Mouse (Mus musculus) liver, embryonic 11.5 days (tissue): ENCODE measurements around the gene Foxj2. TPM values are rescaled to one million over a fixed set of nuclear protein-coding genes. Genes with fewer than 3 reads are reported as not detected.

Experiments used
- ATAC-seq: fragments of 200-750 bp; cut with Nextera tagmentation; replicated peaks from 2 replicates; pipeline ENCODE4 v1.8.0; 2017; ENCODE audit warnings: moderate number of reproducible peaks, mild to moderate bottlenecking, moderate TSS enrichment, moderate library complexity; ENCODE audit not compliant: low FRiP score
- DNase-seq: peaks from one replicate; pipeline ENCODE4 v3.0.0-alpha.2; 2017; ENCODE audit warnings: low spot score
- H3K27ac ChIP-seq: fragments of 300-500 bp; sonication (generic); 2 replicates; pipeline ENCODE4 v1.5.1; 2014; ENCODE audit warnings: mild to moderate bottlenecking, low read depth, low read length, control low read depth
- H3K27me3 ChIP-seq: fragments of 300-500 bp; sonication (generic); replicated peaks from 2 replicates; pipeline ENCODE4 v1.6.1; 2014; ENCODE audit warnings: low read length, mixed read lengths; ENCODE audit not compliant: control insufficient read depth, insufficient read depth
- H3K36me3 ChIP-seq: fragments of 300-500 bp; sonication (generic); 2 replicates; pipeline ENCODE4 v1.6.1; 2014; ENCODE audit warnings: mild to moderate bottlenecking, low read length, moderate library complexity, mixed read lengths; ENCODE audit not compliant: control insufficient read depth, insufficient read depth
- H3K4me1 ChIP-seq: fragments of 300-500 bp; sonication (generic); replicated peaks from 2 replicates; pipeline ENCODE4 v1.6.1; 2014; ENCODE audit warnings: low read length, mixed read lengths; ENCODE audit not compliant: control insufficient read depth, insufficient read depth
- H3K4me2 ChIP-seq: fragments of 300-500 bp; sonication (generic); 2 replicates; pipeline ENCODE4 v1.6.1; 2014; ENCODE audit warnings: mild to moderate bottlenecking, control low read depth, moderate library complexity
- H3K4me3 ChIP-seq: fragments of 300-500 bp; sonication (generic); 2 replicates; pipeline ENCODE4 v1.5.1; 2014; ENCODE audit warnings: low read depth, low read length, control low read depth
- H3K9ac ChIP-seq: fragments of 300-500 bp; sonication (generic); 2 replicates; pipeline ENCODE4 v1.6.1; 2014; ENCODE audit warnings: low read depth, low read length, control low read depth
- H3K9me3 ChIP-seq: fragments of 300-500 bp; sonication (generic); 2 replicates; pipeline ENCODE4 v1.6.1; 2016; ENCODE audit warnings: low read length, inconsistent platforms, mixed read lengths; ENCODE audit not compliant: control insufficient read depth
- WGBS: fragments of 180-500 bp; shearing (Covaris S2); extraction: QIAGEN DNeasy Blood & Tissue Kit; methylation state at CpG from one replicate; pipeline ENCODE4 v1.1.7; 2014; 5-methylcytosine and 5-hydroxymethylcytosine counted together
- polyA plus RNA-seq: library from polyadenylated mRNA; unstranded; fragments of >200 nt; fragmentation: Nextera tagmentation; extraction: Ambion mirVana; gene quantifications from 2 replicates; pipeline ENCODE4 v1.2.1, GENCODE M21; 2014

The Foxj2 gene
- polyA plus RNA-seq, 1 experiment from 2014 or later = 4.0 TPM

- Histone ChIP-seq H3K27me3 (no peaks in the 10 kb centered on the region), H3K9me3 (no peaks in the 10 kb centered on the region), H3K4me3 (peak overlapping the region; percentile 85), H3K36me3 (peaks cover 9% of the 10 kb centered on the region; the same call in 1 of the 2 replicates), H3K4me2 (peak overlapping the region; percentile 74), H3K27ac (peak overlapping the region; percentile 62), H3K4me1 (peaks cover 9% of the 10 kb centered on the region), H3K9ac (peak overlapping the region; percentile 85)
- WGBS = under 1% methylated on average over 31 of the region's 31 CpGs
- ATAC-seq (peak; percentile 54), DNase-seq (no peak)
Observed at GRCm38 (mm10) chr6:122874720-122875389, 55.1 kb downstream of the Foxj2 start.

- H3K4me2 ChIP-seq = no peak overlapping the region
- peaks cover 30% of the 10 kb centered on the region for H3K36me3 ChIP-seq
- H3K4me1 ChIP-seq = peaks cover 9% of the 10 kb centered on the region
- no peak for ATAC-seq
- WGBS = 85% methylated on average over 7 of the region's 7 CpGs
- H3K9me3 ChIP-seq = no peaks in the 10 kb centered on the region
- H3K27ac ChIP-seq = no peak overlapping the region
- no peak for DNase-seq
- no peak overlapping the region for H3K9ac ChIP-seq
- H3K27me3 ChIP-seq = no peaks in the 10 kb centered on the region
- no peak overlapping the region for H3K4me3 ChIP-seq
Observed at GRCm38 (mm10) chr6:122879141-122879735, 59.5 kb downstream of the Foxj2 start.

- 83% methylated on average over 7 of the region's 7 CpGs for WGBS
- H3K36me3 ChIP-seq = peaks cover 33% of the 10 kb centered on the region
- ATAC-seq (no peak), DNase-seq (no peak)
- peaks cover 9% of the 10 kb centered on the region for H3K4me1 ChIP-seq
- no peak overlapping the region for H3K9ac ChIP-seq
- no peak overlapping the region for H3K27ac ChIP-seq
- no peaks in the 10 kb centered on the region for H3K27me3 ChIP-seq
- H3K4me3 ChIP-seq = no peak overlapping the region
- H3K4me2 ChIP-seq = no peak overlapping the region
- no peaks in the 10 kb centered on the region for H3K9me3 ChIP-seq
Observed at GRCm38 (mm10) chr6:122879781-122880505, 60.2 kb downstream of the Foxj2 start.

- H3K9me3 ChIP-seq = no peaks in the 10 kb centered on the region
- H3K36me3 ChIP-seq = peaks cover 35% of the 10 kb centered on the region
- H3K9ac ChIP-seq = no peak overlapping the region
- H3K4me1 ChIP-seq = peaks cover 4% of the 10 kb centered on the region; the same call in 1 of the 2 replicates
- no peak overlapping the region for H3K27ac ChIP-seq
- H3K4me2 ChIP-seq = no peak overlapping the region
- no peak for ATAC-seq
- 93% methylated on average over 12 of the region's 12 CpGs for WGBS
- no peaks in the 10 kb centered on the region for H3K27me3 ChIP-seq
- no peak overlapping the region for H3K4me3 ChIP-seq
- DNase-seq = no peak
Observed at GRCm38 (mm10) chr6:122881287-122881686, 61.6 kb downstream of the Foxj2 start.

GRCm38 (mm10) chr6:122883603-122884002 is 63.9 kb downstream of the Foxj2 start:
- H3K9ac ChIP-seq = no peak overlapping the region
- DNase-seq (peak; percentile 18), ATAC-seq (no peak)
- H3K9me3 ChIP-seq = no peaks in the 10 kb centered on the region
- H3K27ac ChIP-seq = no peak overlapping the region
- H3K4me1 ChIP-seq = no peaks in the 10 kb centered on the region
- H3K4me2 ChIP-seq = no peak overlapping the region
- H3K36me3 ChIP-seq = peaks cover 46% of the 10 kb centered on the region
- no peaks in the 10 kb centered on the region for H3K27me3 ChIP-seq
- 94% methylated on average over 9 of the region's 9 CpGs for WGBS
- H3K4me3 ChIP-seq = no peak overlapping the region

GRCm38 (mm10) chr6:122889599-122889998 is 69.9 kb downstream of the Foxj2 start:
- H3K27me3 ChIP-seq = no peaks in the 10 kb centered on the region
- DNase-seq = no peak
- no peak for ATAC-seq
- no peak overlapping the region for H3K4me3 ChIP-seq
- no peak overlapping the region for H3K4me2 ChIP-seq
- H3K4me1 ChIP-seq = no peaks in the 10 kb centered on the region
- H3K9ac ChIP-seq = no peak overlapping the region
- H3K36me3 ChIP-seq = peaks cover 28% of the 10 kb centered on the region
- H3K9me3 ChIP-seq = no peaks in the 10 kb centered on the region
- WGBS = 88% methylated on average over 2 of the region's 2 CpGs
- no peak overlapping the region for H3K27ac ChIP-seq

GRCm38 (mm10) chr6:122892442-122893049 is 72.8 kb downstream of the Foxj2 start:
- Histone ChIP-seq H3K27ac (no peak overlapping the region), H3K9ac (no peak overlapping the region), H3K4me2 (no peak overlapping the region), H3K4me3 (no peak overlapping the region), H3K27me3 (no peaks in the 10 kb centered on the region), H3K4me1 (no peaks in the 10 kb centered on the region), H3K36me3 (peaks cover 16% of the 10 kb centered on the region), H3K9me3 (no peaks in the 10 kb centered on the region)
- WGBS = 21% methylated on average over 2 of the region's 2 CpGs
- DNase-seq (no peak), ATAC-seq (peak; percentile 58)
